Mouse (Mus musculus) brown adipose tissue, adult 24 weeks (tissue): ENCODE measurements around the gene Xirp1. TPM values are rescaled to one million over a fixed set of nuclear protein-coding genes. Genes with fewer than 3 reads are reported as not detected.
"Not testable (repeated sequence)": the region's sequence is repeated elsewhere in the genome, so short reads cannot be mapped to it uniquely, and the experiment has no call there.

Experiments used
- H3K27ac ChIP-seq: fragments of 200-500 bp; replicated peaks from 2 replicates; pipeline ENCODE4 v1.5.1; 2012; ENCODE audit warnings: low read depth, mild to moderate bottlenecking, low read length
- H3K4me1 ChIP-seq: fragments of 200-500 bp; 2 replicates; pipeline ENCODE4 v1.6.1; 2012; ENCODE audit warnings: low read length, mixed read lengths; ENCODE audit not compliant: control insufficient read depth, insufficient read depth, insufficient read length
- H3K4me3 ChIP-seq: fragments of 200-500 bp; 2 replicates; pipeline ENCODE4 v1.5.1; 2012; ENCODE audit warnings: low read depth, mild to moderate bottlenecking, low read length, moderate library complexity; ENCODE audit not compliant: insufficient read depth
- polyA plus RNA-seq: library from polyadenylated mRNA; stranded (reverse); fragments of >200 nt; gene quantifications from 2 replicates; pipeline ENCODE4 v1.2.4, GENCODE M21; 2012; ENCODE audit not compliant: missing spikeins, insufficient read depth, insufficient read length

Xirp1 gene
- polyA plus RNA-seq, 1 experiment, result 1.6 TPM

DNA sequence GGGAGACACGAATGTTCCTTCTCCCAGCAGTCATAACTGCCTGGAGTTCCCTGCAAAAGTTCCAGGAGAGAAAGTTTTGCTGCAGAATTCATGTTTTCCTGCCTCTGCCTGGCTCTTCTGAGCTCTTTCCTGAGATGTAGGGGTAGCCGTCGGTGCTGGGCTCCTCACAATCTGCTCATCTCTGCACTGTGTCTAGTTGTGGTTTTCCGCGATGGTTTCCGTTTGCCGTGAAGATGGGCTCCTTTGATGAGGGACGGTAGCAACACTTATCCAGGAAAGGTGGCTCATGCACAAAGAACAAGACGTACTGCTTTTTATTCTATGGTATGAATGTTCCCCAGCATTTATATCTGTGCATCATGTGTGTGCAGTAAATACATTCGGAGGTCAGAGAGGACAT is 7.0 kb upstream of the Xirp1 start:
- Histone ChIP-seq H3K4me3 (no peak overlapping the region), H3K27ac (no peak overlapping the region), H3K4me1 (peaks cover 7% of the 10 kb centered on the region)

DNA sequence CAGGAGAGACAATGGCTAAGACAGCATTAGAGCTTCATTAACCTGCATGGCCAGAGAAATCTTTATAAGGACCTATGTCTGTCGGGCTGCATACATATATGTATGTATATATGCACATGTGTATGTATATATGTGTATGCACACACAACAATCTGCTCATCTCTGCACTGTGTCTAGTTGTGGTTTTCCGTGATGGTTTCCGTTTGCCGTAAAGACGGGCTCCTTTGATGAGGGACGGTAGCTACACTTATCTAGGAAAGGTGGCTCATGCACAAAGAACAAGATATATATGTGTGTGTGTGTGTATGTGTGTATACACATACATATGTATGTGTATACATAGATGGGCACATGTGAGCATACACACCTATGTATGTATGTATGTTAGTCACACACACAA is 6.5 kb upstream of the Xirp1 start:
- H3K4me1 ChIP-seq, result peaks cover 7% of the 10 kb centered on the region
- H3K4me3 ChIP-seq, result no peak overlapping the region
- no peak overlapping the region for H3K27ac ChIP-seq

DNA sequence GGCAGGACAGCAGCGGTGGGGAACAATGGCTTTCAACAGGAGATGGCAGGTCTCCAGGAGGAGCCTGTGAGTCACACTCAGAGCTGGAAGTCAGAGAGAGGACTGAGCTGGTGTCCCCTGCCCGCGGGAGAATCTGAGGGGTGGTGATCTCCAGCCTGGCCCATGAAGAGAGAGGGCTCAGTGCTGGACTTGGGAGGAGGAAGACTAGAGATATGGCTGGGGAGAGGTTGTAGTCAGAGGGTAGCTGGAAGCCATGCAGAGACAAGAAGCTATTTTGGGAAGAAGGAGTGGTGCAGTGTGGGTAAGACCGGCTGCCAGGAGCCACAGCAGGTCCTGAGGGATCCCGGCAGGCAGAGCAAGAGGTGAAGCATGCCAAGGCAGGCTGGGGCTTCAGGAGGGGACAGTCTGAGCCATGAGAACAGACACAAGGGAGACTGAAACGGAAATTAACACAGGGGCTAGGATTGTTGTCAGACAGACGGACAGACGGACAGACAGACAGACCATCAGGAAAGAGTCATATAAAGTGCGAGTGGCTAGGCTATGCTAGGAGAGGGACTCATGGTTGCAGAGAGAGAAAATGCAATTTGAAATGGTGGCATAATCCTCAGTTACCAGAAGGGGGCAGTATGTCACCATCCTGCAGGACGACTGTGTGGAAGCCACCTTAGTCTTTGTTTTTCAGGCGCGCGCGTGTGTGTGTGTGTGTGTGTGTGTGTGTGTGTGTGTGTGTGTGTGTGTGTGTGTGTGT is 4.2 kb upstream of the Xirp1 start:
- H3K27ac ChIP-seq, result peak overlapping the region; percentile 94
- peak overlapping the region; percentile 48 for H3K4me3 ChIP-seq
- H3K4me1 ChIP-seq, result peaks cover 7% of the 10 kb centered on the region

DNA sequence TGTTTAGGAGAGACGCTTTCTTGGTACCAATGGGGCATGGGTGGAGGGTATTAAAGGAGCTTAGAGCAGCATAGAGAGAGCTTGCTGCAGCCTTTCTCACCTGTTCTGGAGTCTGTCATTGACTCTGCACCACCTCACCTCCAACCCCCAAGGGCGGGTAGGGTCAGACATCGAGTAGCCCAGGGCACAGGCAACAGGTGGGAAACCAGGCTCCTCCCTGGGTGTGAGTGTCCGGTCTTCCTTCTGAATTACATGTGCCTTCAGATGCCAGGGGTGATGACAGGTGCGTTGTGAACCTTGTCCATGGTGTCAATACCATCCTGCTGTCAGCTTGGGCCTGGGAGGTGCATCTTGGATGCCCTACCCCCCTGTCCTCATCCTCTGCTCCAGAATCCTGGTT is 1.2 kb upstream of the Xirp1 start:
- Histone ChIP-seq H3K4me3 (no peak overlapping the region), H3K4me1 (peaks cover 7% of the 10 kb centered on the region), H3K27ac (no peak overlapping the region)

DNA sequence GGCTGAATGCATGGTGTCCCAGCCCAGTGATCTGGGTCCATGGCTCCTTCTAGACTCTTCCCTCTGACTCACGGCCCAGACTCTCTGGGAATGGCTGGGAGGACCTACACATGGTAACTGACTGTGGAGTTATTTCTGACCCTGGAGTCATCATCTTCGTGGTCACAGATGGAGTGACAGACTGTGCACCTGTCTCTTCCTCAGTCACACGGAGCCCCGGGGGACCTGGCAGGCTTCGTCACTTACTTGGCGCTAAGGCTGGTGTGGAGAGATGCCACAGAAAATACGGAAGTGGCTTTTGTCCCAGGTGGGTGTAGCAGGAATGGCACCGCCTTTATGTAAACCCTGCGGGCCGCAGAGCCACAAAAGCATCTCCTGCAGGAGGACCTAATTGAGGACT is 773 bp upstream of the Xirp1 start:
- H3K4me3 ChIP-seq, result no peak overlapping the region
- no peak overlapping the region for H3K27ac ChIP-seq

DNA sequence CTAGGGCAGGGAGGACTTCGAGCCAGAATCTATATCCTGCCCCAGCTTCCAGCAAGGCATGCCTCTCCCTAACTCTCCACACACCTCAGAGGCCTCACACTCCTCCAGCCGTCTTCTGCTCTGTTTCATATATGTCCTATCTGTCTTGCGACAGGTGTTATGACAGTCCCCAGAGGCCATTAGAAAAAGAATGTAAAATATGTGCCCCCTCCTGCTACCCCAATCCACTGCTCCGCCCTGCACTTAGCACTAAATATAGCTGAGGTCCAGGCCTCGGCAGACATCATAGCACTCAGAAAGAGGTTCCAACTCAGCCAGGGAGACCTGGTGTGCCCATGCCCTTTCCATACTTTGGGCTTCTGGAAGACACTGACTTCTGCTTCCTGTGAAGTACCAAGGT is 2.2 kb downstream of the Xirp1 start:
- Histone ChIP-seq H3K4me3 (no peak overlapping the region), H3K4me1 (no peaks in the 10 kb centered on the region; the same call in 1 of the 2 replicates), H3K27ac (no peak overlapping the region)

More for the DNA sequence above, 773 bp upstream of the Xirp1 start:
- H3K4me1 ChIP-seq, result peaks cover 7% of the 10 kb centered on the region

DNA sequence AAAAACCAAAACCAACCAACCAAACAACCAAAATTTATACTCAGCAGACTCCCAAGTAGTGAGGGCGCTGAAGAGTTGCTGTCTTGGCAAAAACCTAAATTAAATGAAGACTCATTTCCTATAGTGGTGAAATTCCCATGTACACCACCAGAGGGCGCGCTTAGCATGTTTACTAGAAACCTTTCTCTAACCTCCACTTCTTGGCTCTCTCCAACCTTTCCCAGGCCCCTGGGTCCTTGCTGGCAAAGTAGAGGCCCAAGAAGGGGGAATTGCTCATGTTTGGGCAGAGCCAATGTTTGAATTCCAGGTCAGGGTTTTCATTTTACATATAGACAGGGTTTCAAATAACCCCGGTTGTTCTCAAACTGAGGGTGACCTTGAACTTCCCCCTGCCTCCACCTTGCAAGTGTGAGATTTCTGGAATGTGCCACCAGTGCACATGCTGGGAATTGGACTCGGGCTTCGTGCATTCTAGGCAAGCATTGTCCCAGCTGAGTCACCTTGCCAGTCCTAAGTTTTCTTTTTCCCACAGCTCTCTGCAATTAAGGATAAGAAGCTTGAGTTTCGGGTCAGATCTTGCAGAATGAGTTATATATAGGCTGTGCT is 3.0 kb downstream of the Xirp1 start:
- Histone ChIP-seq H3K27ac (no peak overlapping the region), H3K4me3 (no peak overlapping the region), H3K4me1 (no peaks in the 10 kb centered on the region; the same call in 1 of the 2 replicates)

DNA sequence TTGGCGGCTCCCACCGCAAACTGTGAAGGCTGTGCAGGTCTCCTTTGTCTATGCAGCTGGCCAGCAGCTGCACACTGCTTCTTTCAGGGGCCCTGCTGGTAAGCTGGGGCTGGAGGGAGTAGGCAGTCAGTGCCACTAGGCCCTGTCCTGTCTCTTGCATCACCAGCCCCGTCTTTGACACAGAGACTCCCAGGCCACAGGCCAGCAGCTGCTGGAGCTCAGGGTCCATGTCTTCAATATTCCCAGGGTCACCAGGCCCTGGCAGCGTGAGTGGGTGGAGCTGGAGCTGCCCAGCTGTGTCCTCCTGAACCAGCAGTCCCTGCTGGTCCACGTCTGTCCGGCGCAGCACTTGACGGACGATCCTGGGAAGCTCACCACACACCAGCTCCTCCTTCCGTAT is 6.4 kb downstream of the Xirp1 start:
- Histone ChIP-seq H3K4me1 (no peaks in the 10 kb centered on the region; the same call in 1 of the 2 replicates), H3K4me3 (no peak overlapping the region), H3K27ac (no peak overlapping the region)

DNA sequence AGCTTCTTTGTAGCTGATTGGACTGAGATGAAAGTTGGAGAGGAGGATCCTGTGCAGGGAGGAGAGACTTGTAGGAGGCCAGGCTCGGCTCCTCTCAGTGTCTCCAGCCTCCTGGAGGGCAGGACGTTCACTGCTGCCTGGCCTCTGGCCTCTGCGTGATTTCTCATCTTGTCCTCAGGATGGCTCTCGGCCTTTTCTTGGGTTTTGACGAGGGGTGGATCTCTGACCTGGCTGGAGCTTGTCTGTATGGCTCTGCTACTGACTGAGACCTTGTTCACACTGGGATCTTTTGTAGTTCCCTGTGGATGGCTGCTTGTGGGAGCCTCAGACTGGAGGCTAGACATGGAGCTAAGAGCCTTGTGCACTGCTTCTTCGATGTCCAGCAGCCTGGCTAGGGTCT is 8.6 kb downstream of the Xirp1 start:
- H3K27ac ChIP-seq, result no peak overlapping the region
- no peaks in the 10 kb centered on the region for H3K4me1 ChIP-seq
- H3K4me3 ChIP-seq, result no peak overlapping the region

DNA sequence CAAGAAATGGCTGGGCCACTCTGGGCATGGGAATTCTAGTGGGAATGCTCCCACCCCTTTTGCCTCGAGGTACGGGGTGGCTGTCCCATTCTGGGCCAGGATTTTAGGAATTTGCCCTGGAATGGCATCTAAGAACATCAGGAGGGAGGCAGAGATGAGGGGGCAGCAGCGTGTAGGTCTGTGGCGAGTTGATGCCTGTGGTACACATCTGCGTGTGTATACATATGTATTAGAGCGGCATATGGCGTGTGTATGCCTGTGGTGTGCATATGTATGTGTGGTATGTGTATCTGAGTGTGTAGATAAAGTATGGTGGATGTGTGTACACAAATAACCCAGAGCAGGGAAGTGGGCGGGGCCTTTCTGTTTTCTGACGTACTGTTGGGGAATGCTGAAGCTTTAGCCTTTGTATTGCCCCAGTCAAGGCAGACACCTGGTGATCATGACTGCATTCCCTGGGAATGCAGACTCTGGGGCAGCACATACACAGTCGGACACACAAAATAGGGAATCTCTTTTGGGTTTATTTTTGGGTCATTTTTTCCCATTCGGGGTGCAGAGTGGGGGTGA is 10.1 kb downstream of the Xirp1 start:
- no peaks in the 10 kb centered on the region for H3K4me1 ChIP-seq
- H3K27ac ChIP-seq, result no peak overlapping the region
- no peak overlapping the region for H3K4me3 ChIP-seq

DNA sequence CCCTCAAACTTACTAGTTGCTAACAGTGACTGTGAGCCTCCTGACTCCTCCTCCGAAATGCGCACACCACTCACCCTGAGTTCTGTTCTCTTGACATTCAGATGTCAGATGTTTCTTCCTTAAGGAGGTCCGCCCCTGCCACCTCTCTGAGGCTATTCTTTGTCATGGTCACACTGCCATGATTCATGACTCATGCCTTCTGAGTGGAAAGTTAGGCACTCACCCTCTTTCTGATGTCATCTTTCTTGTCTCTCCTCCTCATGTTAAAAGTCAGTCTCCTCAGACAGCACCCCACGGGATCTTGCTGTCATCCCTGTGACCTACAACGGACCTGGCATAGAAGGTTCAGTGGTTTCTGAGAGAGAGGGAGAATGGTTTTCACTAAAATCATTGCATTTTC is 10.6 kb downstream of the Xirp1 start:
- H3K4me1 ChIP-seq, result no peaks in the 10 kb centered on the region

DNA sequence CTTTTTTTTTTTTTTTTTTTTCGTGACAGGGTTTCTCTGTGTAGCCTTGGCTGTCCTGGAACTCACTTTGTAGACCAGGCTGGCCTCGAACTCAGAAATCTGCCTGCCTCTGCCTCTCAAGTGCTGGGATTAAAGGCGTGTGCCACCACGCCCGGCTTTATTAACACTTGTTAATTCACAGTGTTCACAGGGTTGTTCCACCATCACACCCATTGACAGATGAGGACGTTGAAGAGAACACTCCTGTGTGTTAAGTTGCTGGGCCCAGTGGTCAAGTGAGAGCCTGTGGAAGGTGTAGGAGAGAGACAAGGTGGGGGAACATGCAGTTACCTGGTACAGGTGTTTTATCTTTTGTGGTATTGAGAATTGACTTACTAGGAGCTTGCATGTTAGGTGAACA is 11.2 kb downstream of the Xirp1 start:
- not testable (repeated sequence) for H3K4me1 ChIP-seq, H3K4me3 ChIP-seq, H3K27ac ChIP-seq

More for the DNA sequence above, 10.6 kb downstream of the Xirp1 start:
- no peak overlapping the region for H3K4me3 ChIP-seq
- H3K27ac ChIP-seq, result no peak overlapping the region

DNA sequence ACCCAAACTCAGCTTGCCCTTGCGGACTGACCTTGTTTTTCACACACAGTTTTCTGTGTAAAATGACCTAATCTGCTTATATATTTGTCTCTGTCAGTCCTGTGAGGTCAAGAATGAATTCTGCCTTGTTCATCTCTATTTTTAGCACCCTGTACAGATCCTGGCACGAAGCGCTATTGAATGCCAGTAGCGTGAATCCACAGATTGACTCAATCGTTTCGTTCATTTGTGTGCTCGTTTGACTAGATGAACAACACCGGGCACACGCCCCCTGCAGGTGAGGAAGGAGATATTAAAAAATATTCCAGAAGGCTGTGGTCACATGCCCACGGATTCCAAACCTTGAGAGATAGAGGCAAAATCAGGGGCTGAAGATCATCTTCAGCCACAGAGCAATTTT is 11.9 kb downstream of the Xirp1 start:
- no peaks in the 10 kb centered on the region for H3K4me1 ChIP-seq

DNA sequence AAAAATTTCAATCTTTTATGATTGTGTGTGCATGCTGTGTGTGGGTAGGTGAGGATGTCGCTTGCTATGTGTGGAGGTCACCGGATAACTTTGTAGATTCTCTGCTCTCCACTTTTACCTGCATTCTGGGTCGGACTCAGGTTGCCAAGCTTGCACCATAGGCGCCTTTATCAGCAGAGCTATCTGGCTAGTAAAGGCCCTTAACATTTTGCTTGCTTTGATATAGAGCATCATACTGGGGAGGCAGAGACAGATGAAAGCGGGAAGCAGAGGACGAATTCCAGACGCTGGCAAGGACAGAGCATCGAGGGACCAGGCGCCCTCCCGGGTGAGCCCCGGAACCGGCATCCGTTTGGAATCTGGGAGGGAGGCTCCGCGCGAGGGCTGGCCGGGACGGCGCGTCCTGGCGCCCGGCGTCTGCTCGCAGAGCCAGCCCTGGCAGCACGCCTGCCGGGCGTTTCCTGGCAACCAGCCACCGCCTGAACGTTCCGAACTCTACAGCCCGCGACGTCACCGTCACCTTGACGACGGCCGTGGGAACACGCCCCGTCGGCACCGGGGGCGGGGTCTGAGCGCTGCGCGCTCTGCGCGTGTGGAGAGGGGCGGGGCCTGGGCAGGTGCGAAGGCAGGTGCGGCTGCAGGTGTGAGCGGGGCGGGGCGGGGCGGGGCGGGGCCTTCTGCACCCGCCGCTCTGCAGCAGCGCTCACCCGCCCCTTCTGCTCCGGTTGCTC is 12.5 kb downstream of the Xirp1 start:
- Histone ChIP-seq H3K27ac (peak overlapping the region; percentile 61), H3K4me3 (peak overlapping the region; percentile 27)

More for the DNA sequence above, 11.9 kb downstream of the Xirp1 start:
- peak overlapping the region; percentile 38 for H3K27ac ChIP-seq
- peak overlapping the region; percentile 15; the same call in 1 of the 2 replicates for H3K4me3 ChIP-seq

DNA sequence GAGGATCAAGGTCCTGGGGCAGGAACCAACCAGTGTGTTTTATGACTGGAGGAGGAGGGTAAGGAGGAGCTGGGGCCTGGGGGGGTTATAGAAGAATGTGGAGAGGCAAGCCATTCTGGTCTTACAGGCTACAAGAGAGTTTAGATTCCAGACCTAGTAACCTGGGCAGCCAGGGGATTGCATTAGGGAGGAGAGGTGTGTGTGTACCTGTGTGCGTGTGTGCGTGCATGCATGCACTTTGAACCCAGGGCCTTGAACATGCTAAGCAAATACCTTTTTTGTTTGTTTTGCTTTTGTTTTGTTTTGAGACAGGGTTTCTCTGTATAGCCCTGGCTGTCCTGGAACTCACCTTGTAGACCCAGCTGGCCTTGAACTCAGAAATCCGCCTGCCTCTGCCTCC is 13.5 kb downstream of the Xirp1 start:
- Histone ChIP-seq H3K4me1 (no peaks in the 10 kb centered on the region), H3K27ac (no peak overlapping the region), H3K4me3 (no peak overlapping the region)

More for the DNA sequence above, 12.5 kb downstream of the Xirp1 start:
- H3K4me1 ChIP-seq, result no peaks in the 10 kb centered on the region
